Mouse (Mus musculus) 3T3-L1 (cell line): ENCODE measurements around the gene Cd3e.
A peak's percentile ranks its signal among the peaks of the same experiment; 100 is the strongest.

Source experiments
- DNase-seq: peaks from one replicate; pipeline ENCODE4 v3.0.0-alpha.2; 2015; ENCODE audit warnings: low read depth, low spot score

Cd3e gene

GRCm38 (mm10) chr9:45015841-45016240, 6.4 kb upstream of the Cd3e start:
- no peak for DNase-seq

- DNase-seq, result no peak
Measured at GRCm38 (mm10) chr9:45014879-45015278, 5.5 kb upstream of the Cd3e start.

DNA sequence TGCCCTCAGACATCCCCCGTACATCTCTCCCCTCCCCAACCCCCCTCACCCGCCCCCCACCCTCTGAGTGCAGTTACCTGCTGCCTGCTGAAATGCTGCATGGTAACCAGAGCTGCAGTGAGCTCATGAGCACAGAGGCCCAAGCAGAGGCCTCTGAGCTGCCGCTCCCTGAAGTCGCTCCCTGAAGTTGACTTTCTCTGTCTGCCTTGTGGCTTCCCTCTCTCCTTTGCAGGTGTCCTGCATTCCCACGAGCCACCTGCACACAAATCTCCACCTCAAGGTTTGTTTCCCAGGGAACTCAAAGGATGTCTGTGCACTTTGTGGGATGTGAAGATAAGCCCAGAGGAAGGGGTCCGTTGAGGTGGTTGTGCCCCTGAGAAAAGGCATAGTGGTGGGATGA, 1.9 kb upstream of the Cd3e start:
- DNase-seq, result no peak

DNA sequence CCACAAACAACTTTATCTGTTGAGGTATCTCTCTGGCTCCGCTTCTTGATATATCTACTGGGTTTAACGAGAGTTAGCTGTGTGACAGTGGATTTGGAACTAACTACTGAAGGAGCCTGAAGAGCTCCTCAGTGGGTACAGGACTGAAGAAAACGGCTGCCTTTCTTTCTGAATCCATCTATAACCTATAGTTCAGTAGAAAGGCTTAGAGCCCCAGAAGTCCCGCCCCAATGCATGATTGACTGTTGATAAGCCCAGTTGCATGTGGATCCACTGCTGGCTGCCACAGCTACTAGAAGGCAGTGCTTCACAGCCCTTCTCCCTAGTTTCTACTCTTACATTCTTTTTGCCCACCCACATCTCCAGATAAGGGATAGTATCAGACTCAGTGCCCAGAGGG, 1.0 kb upstream of the Cd3e start:
- no peak for DNase-seq

DNA sequence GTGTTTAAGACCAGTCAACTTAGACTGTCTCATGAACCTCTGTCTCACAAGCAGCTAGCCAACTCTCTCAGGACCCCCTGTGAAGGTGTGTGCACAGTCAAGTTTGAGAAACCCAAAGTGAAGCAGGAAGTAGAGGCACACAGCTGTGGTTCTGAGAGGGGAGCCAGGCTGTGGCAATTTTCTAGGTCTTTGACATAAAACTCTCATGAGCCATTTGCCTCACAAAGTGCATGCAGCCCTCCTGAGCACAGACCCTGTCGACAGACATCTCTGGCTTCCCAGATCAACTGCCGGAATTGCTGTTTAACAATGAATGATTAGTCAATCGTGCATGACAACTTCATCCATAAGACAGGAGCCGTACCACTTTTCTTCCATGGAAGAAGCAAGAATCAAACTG, 1.1 kb downstream of the Cd3e start:
- no peak for DNase-seq

- DNase-seq, result no peak
Measured at GRCm38 (mm10) chr9:45007404-45007803, 2.0 kb downstream of the Cd3e start.

- no peak for DNase-seq
Measured at GRCm38 (mm10) chr9:45000249-45000648, 9.2 kb downstream of the Cd3e start.

DNA sequence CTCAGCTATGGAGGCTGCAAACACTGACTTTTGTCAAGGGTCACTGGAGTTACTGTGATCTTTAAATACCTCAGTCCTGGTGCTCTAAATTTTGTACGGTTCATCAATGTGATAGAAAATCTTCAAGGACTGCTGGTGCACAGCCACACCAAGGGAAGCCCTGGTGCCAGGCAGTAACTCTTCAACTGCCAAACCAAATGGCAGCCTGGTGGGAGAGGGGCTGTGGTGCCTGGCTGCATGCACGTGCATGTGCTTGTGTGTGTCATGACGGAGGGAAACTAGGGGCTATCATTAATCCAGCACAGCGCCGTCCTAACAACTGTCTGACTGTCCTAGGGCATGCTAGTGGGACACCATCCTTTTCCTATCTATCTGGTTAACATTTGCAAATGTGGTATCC, 9.7 kb downstream of the Cd3e start:
- DNase-seq, result no peak

DNA sequence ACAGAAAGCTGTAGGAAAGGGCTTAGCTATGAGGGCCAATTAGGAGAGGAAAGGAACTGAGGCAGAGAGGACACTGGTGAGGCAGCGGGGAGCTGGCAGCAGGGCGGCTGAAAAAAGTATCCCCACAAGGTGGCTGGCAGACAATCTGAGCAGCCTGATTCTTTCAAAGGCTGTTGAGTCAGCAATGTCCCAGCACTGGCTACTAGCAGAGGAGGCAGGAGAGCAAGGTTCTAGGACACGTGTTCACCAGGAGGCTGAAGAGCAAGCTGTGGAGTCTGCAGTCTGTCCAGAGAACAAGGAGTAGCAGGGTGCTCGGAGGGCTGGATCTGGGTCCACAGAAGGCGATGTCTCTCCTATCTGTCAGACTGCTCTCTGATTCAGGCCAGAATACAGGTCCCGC, 10.3 kb downstream of the Cd3e start:
- DNase-seq, result peak; percentile 24

DNA sequence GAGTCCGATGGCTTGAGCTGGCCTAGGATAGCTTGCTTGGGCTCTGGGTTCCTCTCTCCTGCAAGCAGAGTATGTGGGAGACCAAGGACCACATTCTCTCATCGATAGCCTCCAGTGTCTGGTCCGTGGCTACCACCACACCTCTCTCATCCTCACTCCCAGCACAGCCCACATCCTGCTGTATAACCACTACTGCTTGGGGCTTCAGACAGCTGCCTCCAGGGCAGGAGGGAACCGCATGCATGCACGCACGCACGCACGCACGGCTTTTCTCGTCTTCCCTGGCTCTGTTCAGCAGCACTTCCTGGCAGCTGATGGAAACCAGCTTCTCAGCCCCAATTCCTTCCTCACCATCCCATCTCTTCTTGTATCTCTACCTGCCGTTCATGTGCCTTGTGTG, 11.3 kb downstream of the Cd3e start:
- no peak for DNase-seq

DNA sequence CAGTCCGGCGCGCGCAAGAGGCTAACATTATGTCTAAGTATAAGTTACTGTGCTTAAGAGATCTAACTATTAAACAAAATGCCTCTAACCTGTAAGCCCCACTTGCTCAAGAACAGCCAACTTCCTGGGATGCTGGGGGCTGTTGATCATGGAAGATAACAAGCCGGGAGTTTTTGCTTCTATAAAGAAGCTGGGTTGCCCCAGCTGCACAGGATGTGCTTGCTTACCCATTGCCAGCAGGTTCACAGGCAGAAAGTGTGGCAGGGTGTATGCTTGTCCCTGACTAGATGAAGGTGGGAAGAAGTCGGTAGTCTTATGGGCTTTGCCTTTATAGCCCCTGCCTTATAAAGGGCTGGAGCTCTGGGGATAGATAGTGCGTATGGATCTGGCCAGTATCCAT, 12.8 kb downstream of the Cd3e start:
- no peak for DNase-seq

DNA sequence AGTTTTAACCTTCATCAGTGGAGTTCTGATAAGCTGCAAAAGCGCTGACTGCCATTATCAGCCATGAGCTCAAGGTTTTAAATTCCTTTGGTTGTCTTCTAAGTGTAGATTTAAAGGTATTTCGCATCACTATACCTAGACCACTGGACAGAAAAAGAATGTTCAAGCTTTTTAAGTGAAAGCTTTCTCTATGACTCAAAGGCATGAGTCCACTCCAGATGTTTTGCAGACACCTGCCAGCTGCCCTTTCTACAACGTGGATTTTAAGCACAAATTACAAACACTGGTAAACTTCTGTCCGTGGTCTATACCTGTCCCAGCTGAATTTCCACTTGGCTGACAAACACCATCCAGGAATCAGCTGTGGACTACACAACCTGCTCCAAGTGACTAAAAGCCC, 14.5 kb downstream of the Cd3e start:
- no peak for DNase-seq

- peak; percentile 77 for DNase-seq
Measured at GRCm38 (mm10) chr9:44993268-44993667, 16.2 kb downstream of the Cd3e start.

- peak; percentile 24 for DNase-seq
Measured at GRCm38 (mm10) chr9:44992271-44992670, 17.2 kb downstream of the Cd3e start.

- peak; percentile 11 for DNase-seq
Measured at GRCm38 (mm10) chr9:44991821-44992220, 17.6 kb downstream of the Cd3e start.

DNA sequence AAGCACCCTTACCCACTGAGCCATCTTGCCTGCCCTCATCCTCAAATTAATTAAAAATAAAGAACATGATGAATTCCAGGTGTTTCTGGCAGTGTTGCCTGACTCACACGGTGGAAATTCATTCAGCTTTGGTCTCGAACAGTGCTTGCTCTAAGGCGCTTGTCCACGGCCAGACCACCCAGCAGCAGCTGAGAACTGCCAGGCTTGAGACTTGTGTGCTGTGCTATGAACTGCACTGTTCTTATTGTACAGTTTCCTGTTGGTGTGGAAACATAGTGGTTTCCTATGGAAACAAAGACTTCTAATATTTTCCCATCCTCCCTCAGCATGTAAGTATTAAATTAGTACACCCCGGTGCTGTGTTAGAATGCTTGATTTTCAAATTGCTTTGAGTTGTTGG, 22.5 kb downstream of the Cd3e start:
- no peak for DNase-seq

GRCm38 (mm10) chr9:44986242-44986781, 23.1 kb downstream of the Cd3e start:
- no peak for DNase-seq

GRCm38 (mm10) chr9:44985721-44986161, 23.7 kb downstream of the Cd3e start:
- DNase-seq, result no peak

DNA sequence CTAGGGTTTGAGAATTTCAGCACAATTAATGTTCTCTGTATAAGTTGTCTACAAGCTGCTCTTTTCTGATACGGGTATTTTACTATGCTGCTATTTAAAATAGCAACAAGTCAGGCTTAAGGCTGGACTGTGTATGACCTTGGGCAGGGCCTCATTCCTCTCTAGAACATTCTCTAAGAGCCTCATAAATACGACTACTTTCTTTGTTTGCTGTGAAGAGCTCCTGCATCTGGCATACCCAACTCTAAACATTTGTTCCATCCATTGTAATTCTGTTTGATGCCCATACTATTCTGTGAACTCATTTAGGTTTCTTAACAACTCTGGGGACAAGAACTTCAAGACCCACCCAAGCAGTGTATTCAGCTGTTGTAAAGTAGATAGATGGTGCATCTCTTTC, 26.4 kb downstream of the Cd3e start:
- no peak for DNase-seq

DNA sequence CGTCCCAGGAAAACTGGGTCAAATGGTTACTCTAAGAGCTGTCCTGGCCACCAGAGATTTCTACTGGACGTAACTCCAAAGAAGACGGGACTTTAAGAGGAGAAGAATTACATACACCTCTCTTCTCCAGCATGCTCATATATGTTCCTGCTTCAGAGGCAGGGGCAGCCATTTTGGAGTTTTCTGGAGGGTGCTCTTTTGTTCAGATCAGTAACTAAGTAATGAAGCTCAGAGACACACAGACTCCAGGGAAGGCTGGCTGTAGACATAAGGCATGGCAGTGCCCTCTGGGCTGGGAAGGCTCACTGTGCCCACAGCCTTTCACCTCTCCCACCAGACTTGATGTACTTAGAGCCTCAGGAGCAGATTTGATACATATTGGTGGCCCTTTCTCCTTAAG, 26.9 kb downstream of the Cd3e start:
- DNase-seq, result no peak

GRCm38 (mm10) chr9:44982081-44982480, 27.3 kb downstream of the Cd3e start:
- DNase-seq, result no peak

GRCm38 (mm10) chr9:44981676-44982075, 27.8 kb downstream of the Cd3e start, which contains the start of gene Cd3d:
Gene Cd3d, plus strand, starts transcription at chr9:44981786.
- no peak for DNase-seq

- DNase-seq, result no peak
Measured at GRCm38 (mm10) chr9:44981104-44981503, 28.3 kb downstream of the Cd3e start.

- DNase-seq, result no peak
Measured at GRCm38 (mm10) chr9:44980242-44980641, 29.2 kb downstream of the Cd3e start, which contains the start of gene Cd3g. Gene Cd3g, minus strand, starts transcription at chr9:44980431.
